Mouse (Mus musculus): ENCODE results near the gene Aspa. TPM values are rescaled to one million over a fixed set of nuclear protein-coding genes. Genes with fewer than 3 reads are reported as not detected.

Aspa gene
- polyA plus RNA-seq, 1 experiment from 2014 or later = 4.1 TPM

GRCm38 (mm10) chr11:73280710-73281109 lies 48.7 kb downstream of the Aspa start:
- ATAC-seq (ENCODE audit: insufficient number of reproducible peaks, insufficient read depth, low FRiP score, low read depth) = no peak
- Histone ChIP-seq H3K4me2 (replicated peaks; ENCODE audit: low read depth, low read length) (no peak overlapping the region), H3K4me3 (ENCODE audit: low read depth, low read length) (no peak overlapping the region), H3K4me1 (ENCODE audit: control insufficient read depth, insufficient read depth, low read length) (peaks cover 16% of the 10 kb centered on the region), H3K27me3 (ENCODE audit: control insufficient read depth, insufficient read depth, low read length) (no peaks in the 10 kb centered on the region), H3K9ac (replicated peaks; ENCODE audit: low read depth, low read length) (no peak overlapping the region), H3K27ac (ENCODE audit: low read length) (no peak overlapping the region), H3K9me3 (ENCODE audit: control insufficient read depth, low read depth, low read length) (no peaks in the 10 kb centered on the region), H3K36me3 (ENCODE audit: control insufficient read depth, insufficient read depth, low read length) (no peaks in the 10 kb centered on the region)
- 20% methylated on average over 5 of the region's 5 CpGs for WGBS

DNA sequence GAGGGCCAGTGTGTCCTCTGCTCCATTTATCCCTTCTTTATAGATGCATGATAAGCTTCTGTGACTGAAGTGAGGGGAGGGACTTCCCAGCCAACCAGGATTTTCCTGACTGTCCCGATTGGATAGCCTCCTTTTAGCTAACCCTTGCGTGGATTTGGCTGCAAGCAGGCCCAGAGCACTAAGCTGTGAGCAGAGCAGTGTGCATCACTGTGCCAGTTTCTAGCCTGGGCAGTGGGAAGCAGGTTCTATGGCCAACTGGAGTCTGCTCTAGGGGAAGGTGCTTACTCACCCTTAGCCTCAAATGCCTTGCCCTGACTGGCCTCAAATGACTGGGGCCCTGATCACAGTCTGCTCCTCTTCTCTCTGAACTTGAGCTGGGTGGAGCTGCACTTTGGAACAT lies 54.6 kb downstream of the Aspa start:
- Histone ChIP-seq H3K9ac (replicated peaks; ENCODE audit: low read depth, low read length) (no peak overlapping the region), H3K4me2 (replicated peaks; ENCODE audit: low read depth, low read length) (no peak overlapping the region), H3K36me3 (ENCODE audit: control insufficient read depth, insufficient read depth, low read length) (no peaks in the 10 kb centered on the region), H3K27me3 (ENCODE audit: control insufficient read depth, insufficient read depth, low read length) (no peaks in the 10 kb centered on the region), H3K4me3 (ENCODE audit: low read depth, low read length) (no peak overlapping the region), H3K27ac (ENCODE audit: low read length) (no peak overlapping the region), H3K4me1 (ENCODE audit: control insufficient read depth, insufficient read depth, low read length) (0 out of 2 replicates have a peak, but pooled peaks cover under 1% of the 10 kb centered on the region), H3K9me3 (ENCODE audit: control insufficient read depth, low read depth, low read length) (no peaks in the 10 kb centered on the region)
- ATAC-seq (ENCODE audit: insufficient number of reproducible peaks, insufficient read depth, low FRiP score, low read depth) = no peak
- 37% methylated on average over 2 of the region's 2 CpGs for WGBS

DNA sequence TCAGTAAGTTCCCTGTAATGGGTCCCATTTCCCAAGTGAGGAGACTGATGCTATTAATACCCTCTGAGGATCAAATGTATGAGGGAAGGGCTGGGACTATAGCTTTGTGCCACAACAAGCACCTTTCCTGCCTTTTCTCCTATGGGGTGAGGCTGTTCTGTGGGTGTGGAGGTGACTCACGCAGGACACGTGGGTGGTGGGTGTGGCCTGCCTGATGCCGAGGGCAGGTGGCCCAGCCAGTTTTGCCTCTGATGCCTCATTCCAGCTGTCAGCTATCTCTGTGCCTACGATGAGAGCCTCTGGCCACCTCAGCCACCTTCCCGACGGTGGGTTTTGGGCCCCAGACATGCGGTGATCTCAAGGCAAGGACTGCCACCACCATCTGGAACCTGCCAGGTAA lies 62.1 kb downstream of the Aspa start, which contains the start of gene Trpv3:
Gene Trpv3 (plus strand): TSS at position 122 of the 400 bp plus-strand sequence.
- no peak within 1 kb of the TSS for H3K4me2 ChIP-seq (replicated peaks; ENCODE audit: low read depth, low read length)
- 66% methylated on average over 7 of the region's 7 CpGs for WGBS
- no peaks in the 10 kb centered on the region for H3K27me3 ChIP-seq (ENCODE audit: control insufficient read depth, insufficient read depth, low read length)
- no peak within 1 kb of the TSS for H3K4me3 ChIP-seq (ENCODE audit: low read depth, low read length)
- H3K4me1 ChIP-seq (ENCODE audit: control insufficient read depth, insufficient read depth, low read length) = no peaks in the 10 kb centered on the region
- ATAC-seq (ENCODE audit: insufficient number of reproducible peaks, insufficient read depth, low FRiP score, low read depth) = 0 out of 2 replicates have a peak, but pooled peaks have one; percentile 63
- H3K27ac ChIP-seq (ENCODE audit: low read length) = no peak within 1 kb of the TSS
- H3K9ac ChIP-seq (replicated peaks; ENCODE audit: low read depth, low read length) = no peak within 1 kb of the TSS
- H3K9me3 ChIP-seq (ENCODE audit: control insufficient read depth, low read depth, low read length) = no peaks in the 10 kb centered on the region
- no peaks in the 10 kb centered on the region for H3K36me3 ChIP-seq (ENCODE audit: control insufficient read depth, insufficient read depth, low read length)

GRCm38 (mm10) chr11:73261385-73261784 lies 68.0 kb downstream of the Aspa start:
- no peaks in the 10 kb centered on the region for H3K36me3 ChIP-seq (ENCODE audit: control insufficient read depth, insufficient read depth, low read length)
- H3K4me1 ChIP-seq (ENCODE audit: control insufficient read depth, insufficient read depth, low read length) = no peaks in the 10 kb centered on the region
- H3K9ac ChIP-seq (replicated peaks; ENCODE audit: low read depth, low read length) = no peak overlapping the region
- H3K27me3 ChIP-seq (ENCODE audit: control insufficient read depth, insufficient read depth, low read length) = no peaks in the 10 kb centered on the region
- ATAC-seq (ENCODE audit: insufficient number of reproducible peaks, insufficient read depth, low FRiP score, low read depth) = no peak
- H3K4me2 ChIP-seq (replicated peaks; ENCODE audit: low read depth, low read length) = no peak overlapping the region
- H3K4me3 ChIP-seq (ENCODE audit: low read depth, low read length) = no peak overlapping the region
- 37% methylated on average over 1 of the region's 1 CpGs for WGBS
- H3K9me3 ChIP-seq (ENCODE audit: control insufficient read depth, low read depth, low read length) = no peaks in the 10 kb centered on the region
- H3K27ac ChIP-seq (ENCODE audit: low read length) = no peak overlapping the region

- ATAC-seq (ENCODE audit: insufficient number of reproducible peaks, insufficient read depth, low FRiP score, low read depth) = no peak
These were observed 68.9 kb downstream of the Aspa start for GRCm38 (mm10) chr11:73260457-73260856.

GRCm38 (mm10) chr11:73258664-73259063 lies 70.7 kb downstream of the Aspa start:
- no peaks in the 10 kb centered on the region for H3K27me3 ChIP-seq (ENCODE audit: control insufficient read depth, insufficient read depth, low read length)
- H3K27ac ChIP-seq (ENCODE audit: low read length) = no peak overlapping the region
- H3K4me1 ChIP-seq (ENCODE audit: control insufficient read depth, insufficient read depth, low read length) = no peaks in the 10 kb centered on the region
- H3K36me3 ChIP-seq (ENCODE audit: control insufficient read depth, insufficient read depth, low read length) = no peaks in the 10 kb centered on the region
- no peak overlapping the region for H3K4me2 ChIP-seq (replicated peaks; ENCODE audit: low read depth, low read length)
- no peak for ATAC-seq (ENCODE audit: insufficient number of reproducible peaks, insufficient read depth, low FRiP score, low read depth)
- no peak overlapping the region for H3K4me3 ChIP-seq (ENCODE audit: low read depth, low read length)
- H3K9me3 ChIP-seq (ENCODE audit: control insufficient read depth, low read depth, low read length) = no peaks in the 10 kb centered on the region
- H3K9ac ChIP-seq (replicated peaks; ENCODE audit: low read depth, low read length) = no peak overlapping the region

More at GRCm38 (mm10) chr11:73260457-73260856, 68.9 kb downstream of the Aspa start:
- Histone ChIP-seq H3K4me3 (ENCODE audit: low read depth, low read length) (no peak overlapping the region), H3K9ac (replicated peaks; ENCODE audit: low read depth, low read length) (no peak overlapping the region), H3K27ac (ENCODE audit: low read length) (no peak overlapping the region), H3K27me3 (ENCODE audit: control insufficient read depth, insufficient read depth, low read length) (no peaks in the 10 kb centered on the region), H3K36me3 (ENCODE audit: control insufficient read depth, insufficient read depth, low read length) (no peaks in the 10 kb centered on the region), H3K4me1 (ENCODE audit: control insufficient read depth, insufficient read depth, low read length) (no peaks in the 10 kb centered on the region), H3K4me2 (replicated peaks; ENCODE audit: low read depth, low read length) (no peak overlapping the region), H3K9me3 (ENCODE audit: control insufficient read depth, low read depth, low read length) (no peaks in the 10 kb centered on the region)
- WGBS = 81% methylated on average over 3 of the region's 3 CpGs

- Histone ChIP-seq H3K27me3 (ENCODE audit: control insufficient read depth, insufficient read depth, low read length) (no peaks in the 10 kb centered on the region), H3K36me3 (ENCODE audit: control insufficient read depth, insufficient read depth, low read length) (no peaks in the 10 kb centered on the region), H3K27ac (ENCODE audit: low read length) (no peak overlapping the region), H3K4me3 (ENCODE audit: low read depth, low read length) (no peak overlapping the region), H3K4me1 (ENCODE audit: control insufficient read depth, insufficient read depth, low read length) (no peaks in the 10 kb centered on the region), H3K4me2 (replicated peaks; ENCODE audit: low read depth, low read length) (no peak overlapping the region), H3K9ac (replicated peaks; ENCODE audit: low read depth, low read length) (no peak overlapping the region), H3K9me3 (ENCODE audit: control insufficient read depth, low read depth, low read length) (no peaks in the 10 kb centered on the region)
- 69% methylated on average over 4 of the region's 4 CpGs for WGBS
- ATAC-seq (ENCODE audit: insufficient number of reproducible peaks, insufficient read depth, low FRiP score, low read depth) = no peak
These were observed 71.9 kb downstream of the Aspa start for GRCm38 (mm10) chr11:73257362-73257945.

Data from stomach, embryonic 14.5 days (tissue).